Mouse (Mus musculus): Measurements from ENCODE around the gene Trip12.

Gene Trip12

GRCm38 (mm10) chr1:84840018-84840664 lies at the start of gene Trip12:
Gene Trip12, minus strand, starts transcription at chr1:84840516.
- no peak for DNase-seq

GRCm38 (mm10) chr1:84890005-84890393 lies 49.7 kb upstream of the Trip12 start:
- no peak for DNase-seq

- no peak for DNase-seq
These were observed 49.2 kb upstream of the Trip12 start for GRCm38 (mm10) chr1:84889330-84890004.

- peak; percentile 27 for DNase-seq
These were observed 45.6 kb upstream of the Trip12 start for GRCm38 (mm10) chr1:84885921-84886320.

GRCm38 (mm10) chr1:84885174-84885573 lies 44.9 kb upstream of the Trip12 start:
- no peak for DNase-seq

- DNase-seq: no peak
These were observed 43.6 kb upstream of the Trip12 start for GRCm38 (mm10) chr1:84883889-84884288.

GRCm38 (mm10) chr1:84882937-84883336 lies 42.6 kb upstream of the Trip12 start:
- DNase-seq: no peak

- DNase-seq: no peak
These were observed 41.8 kb upstream of the Trip12 start for GRCm38 (mm10) chr1:84882066-84882532.

GRCm38 (mm10) chr1:84881248-84882065 lies 41.1 kb upstream of the Trip12 start:
- DNase-seq: no peak

GRCm38 (mm10) chr1:84879571-84880120 lies 39.3 kb upstream of the Trip12 start:
- DNase-seq: no peak

- no peak for DNase-seq
These were observed 37.3 kb upstream of the Trip12 start for GRCm38 (mm10) chr1:84877590-84877989.

- no peak for DNase-seq
These were observed 32.6 kb upstream of the Trip12 start for GRCm38 (mm10) chr1:84872939-84873338.

- no peak for DNase-seq
These were observed 31.8 kb upstream of the Trip12 start for GRCm38 (mm10) chr1:84872105-84872504.

GRCm38 (mm10) chr1:84871131-84871530 lies 30.8 kb upstream of the Trip12 start:
- no peak for DNase-seq

GRCm38 (mm10) chr1:84869498-84869897 lies 29.2 kb upstream of the Trip12 start:
- no peak for DNase-seq

- DNase-seq: no peak
These were observed 28.5 kb upstream of the Trip12 start for GRCm38 (mm10) chr1:84868841-84869240.

- no peak for DNase-seq
These were observed 28.0 kb upstream of the Trip12 start for GRCm38 (mm10) chr1:84868311-84868710.

GRCm38 (mm10) chr1:84866706-84867230 lies 26.5 kb upstream of the Trip12 start:
- no peak for DNase-seq

GRCm38 (mm10) chr1:84866231-84866630 lies 25.9 kb upstream of the Trip12 start:
- no peak for DNase-seq

- no peak for DNase-seq
These were observed 24.3 kb upstream of the Trip12 start for GRCm38 (mm10) chr1:84864645-84865044.

GRCm38 (mm10) chr1:84861255-84861630 lies 20.9 kb upstream of the Trip12 start:
- no peak for DNase-seq

GRCm38 (mm10) chr1:84860360-84861254 lies 20.3 kb upstream of the Trip12 start:
- no peak for DNase-seq
